14 mouse cellular contexts compared by ENCODE assay signal in genomic region chr7:96600381-96600941, GRCm38 (mm10).
"Had no signal": no experiment of that assay in that cellular context is flagged by ENCODE, and none has a peak within 500 bp of the region (broad histone marks: within the 10 kb centered on the region; RNA-seq: fewer than 3 reads in every experiment).

No protein-coding gene starts in this region.

- DNase-seq: kidney, adult 2 months; kidney, postnatal 14 days; left cerebral cortex, postnatal 4 days; lung, postnatal 36 days; midbrain, embryonic 14.5 days; right cerebral cortex, adult 18-20 months; right cerebral cortex, postnatal 25 days; thymus, postnatal 4 days had no signal

- H3K4me3 ChIP-seq: kidney, embryonic 15.5 days; limb, embryonic 15.5 days; liver, embryonic 12.5 days; midbrain, embryonic 10.5 days; myocyte; neural tube, embryonic 15.5 days had no signal

- H3K9ac ChIP-seq: kidney, embryonic 15.5 days; limb, embryonic 15.5 days; liver, embryonic 12.5 days; neural tube, embryonic 15.5 days had no signal

- H3K36me3 ChIP-seq: kidney, embryonic 15.5 days; limb, embryonic 15.5 days; liver, embryonic 12.5 days; midbrain, embryonic 10.5 days; neural tube, embryonic 15.5 days had no signal

- H3K4me2 ChIP-seq: kidney, embryonic 15.5 days; limb, embryonic 15.5 days; liver, embryonic 12.5 days; neural tube, embryonic 15.5 days had no signal

- H3K4me1 ChIP-seq: liver, embryonic 12.5 days had no signal

- H3K27ac ChIP-seq: kidney, embryonic 15.5 days; limb, embryonic 15.5 days; liver, embryonic 12.5 days; midbrain, embryonic 10.5 days; neural tube, embryonic 15.5 days had no signal

- ATAC-seq: liver, embryonic 12.5 days had no signal

- H3K9me3 ChIP-seq: kidney, embryonic 15.5 days; limb, embryonic 15.5 days; liver, embryonic 12.5 days; midbrain, embryonic 10.5 days; neural tube, embryonic 15.5 days had no signal

- H3K27me3 ChIP-seq: kidney, embryonic 15.5 days; limb, embryonic 15.5 days; neural tube, embryonic 15.5 days had no signal
